Mouse (Mus musculus) E14TG2a.4 (cell line): ENCODE results near the gene Rars2.

Experiments used
- H3K27me3 ChIP-seq: 2 replicates; pipeline ENCODE4 v1.6.1; 2014; ENCODE audit warnings: low read length, control low read depth; ENCODE audit not compliant: insufficient read depth
- H3K36me3 ChIP-seq: 2 replicates; pipeline ENCODE4 v1.6.1; 2014; ENCODE audit warnings: low read length, control low read depth; ENCODE audit not compliant: insufficient read depth
- H3K4me1 ChIP-seq: replicated peaks from 2 replicates; pipeline ENCODE4 v1.6.1; 2014; ENCODE audit warnings: low read depth, low read length, control low read depth
- H3K4me3 ChIP-seq: replicated peaks from 2 replicates; pipeline ENCODE4 v1.5.1; 2014; ENCODE audit warnings: mild to moderate bottlenecking, low read length
- H3K9me3 ChIP-seq: 2 replicates; pipeline ENCODE4 v1.6.1; 2014; ENCODE audit warnings: low read length, control low read depth
- CTCF ChIP-seq: conservative IDR thresholded peaks from 2 replicates; pipeline ENCODE4 v1.5.1; 2014; ENCODE audit warnings: low read length
- NANOG ChIP-seq: IDR thresholded peaks from 2 replicates; pipeline ENCODE4 v1.6.1; 2014; ENCODE audit warnings: borderline replicate concordance, low read length, mixed read lengths
- POU5F1 ChIP-seq: IDR thresholded peaks from 2 replicates; pipeline ENCODE4 v1.6.1; 2014; ENCODE audit warnings: low read length, borderline replicate concordance

Gene Rars2

DNA sequence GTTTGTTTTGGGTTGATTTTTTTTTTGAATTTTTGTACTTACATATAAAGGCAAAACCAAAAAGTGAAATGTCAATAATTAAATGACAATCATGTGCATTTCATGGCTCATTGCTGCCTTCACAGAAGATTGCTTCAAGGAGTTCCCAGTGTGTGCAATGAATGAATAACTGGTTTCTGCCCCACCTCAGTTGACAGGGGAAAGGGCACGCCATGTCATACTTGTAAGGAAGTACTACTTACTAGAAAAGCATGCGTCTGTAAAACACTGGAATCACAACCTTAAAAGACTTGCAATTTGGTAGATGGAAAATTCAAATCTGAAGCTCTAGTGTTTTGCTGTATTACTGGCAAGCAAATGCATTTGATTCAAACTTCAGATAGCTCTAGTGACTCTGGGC lies 44.3 kb downstream of the Rars2 start:
- Histone ChIP-seq H3K9me3 (no peaks in the 10 kb centered on the region), H3K36me3 (peaks cover 86% of the 10 kb centered on the region), H3K4me3 (no peak overlapping the region), H3K4me1 (peaks cover 11% of the 10 kb centered on the region), H3K27me3 (no peaks in the 10 kb centered on the region)
- TF ChIP-seq CTCF (no peak), NANOG (no peak), POU5F1 (no peak)

DNA sequence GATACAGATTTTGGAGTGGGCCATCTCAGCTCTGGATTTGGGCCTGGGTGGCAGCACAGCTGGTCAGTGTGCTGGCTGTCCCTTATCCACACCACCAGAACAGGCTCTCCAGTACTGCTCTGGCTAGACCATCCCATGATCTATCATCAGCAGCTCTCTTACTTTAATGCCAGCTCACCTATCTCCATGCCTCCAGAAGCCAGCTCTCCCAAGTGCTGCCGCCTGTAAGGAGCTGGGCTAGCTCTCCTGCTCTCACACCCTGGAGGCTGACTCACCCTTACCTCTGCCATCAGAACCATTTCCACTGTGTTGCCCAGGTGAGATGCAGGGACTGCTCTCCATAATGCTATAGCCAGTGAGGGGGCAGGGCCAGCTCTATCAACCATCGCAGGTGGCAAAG lies 46.8 kb downstream of the Rars2 start:
- peaks cover 7% of the 10 kb centered on the region for H3K4me1 ChIP-seq
- no peaks in the 10 kb centered on the region for H3K27me3 ChIP-seq
- H3K9me3 ChIP-seq = no peaks in the 10 kb centered on the region
- TF ChIP-seq CTCF (no peak), POU5F1 (no peak), NANOG (no peak)
- no peak overlapping the region for H3K4me3 ChIP-seq
- H3K36me3 ChIP-seq = peaks cover 85% of the 10 kb centered on the region

DNA sequence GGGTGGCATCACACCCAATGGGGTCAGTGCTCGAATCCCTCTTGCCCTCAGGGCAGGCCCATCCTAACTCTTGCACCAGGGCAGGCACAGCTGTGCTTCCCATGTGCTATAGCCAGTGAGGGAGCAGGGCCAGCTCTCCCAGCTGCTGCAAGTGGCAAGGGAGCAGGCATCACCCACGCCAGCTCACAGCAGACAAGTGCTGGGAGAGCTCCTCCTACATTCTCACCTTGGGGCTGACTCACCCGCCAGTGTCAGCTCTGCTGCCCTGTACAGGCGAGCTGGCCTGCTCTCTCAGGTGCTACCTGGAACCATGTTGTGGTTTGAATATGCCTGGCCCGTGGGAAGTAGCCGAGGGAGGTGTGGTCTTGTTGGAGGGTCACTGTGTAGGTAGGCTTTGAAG lies 47.2 kb downstream of the Rars2 start:
- Histone ChIP-seq H3K4me3 (no peak overlapping the region), H3K36me3 (peaks cover 85% of the 10 kb centered on the region), H3K27me3 (no peaks in the 10 kb centered on the region), H3K4me1 (peaks cover 7% of the 10 kb centered on the region), H3K9me3 (no peaks in the 10 kb centered on the region)
- no peak for TF ChIP-seq POU5F1
- no peak for TF ChIP-seq NANOG
- TF ChIP-seq CTCF = no peak

DNA sequence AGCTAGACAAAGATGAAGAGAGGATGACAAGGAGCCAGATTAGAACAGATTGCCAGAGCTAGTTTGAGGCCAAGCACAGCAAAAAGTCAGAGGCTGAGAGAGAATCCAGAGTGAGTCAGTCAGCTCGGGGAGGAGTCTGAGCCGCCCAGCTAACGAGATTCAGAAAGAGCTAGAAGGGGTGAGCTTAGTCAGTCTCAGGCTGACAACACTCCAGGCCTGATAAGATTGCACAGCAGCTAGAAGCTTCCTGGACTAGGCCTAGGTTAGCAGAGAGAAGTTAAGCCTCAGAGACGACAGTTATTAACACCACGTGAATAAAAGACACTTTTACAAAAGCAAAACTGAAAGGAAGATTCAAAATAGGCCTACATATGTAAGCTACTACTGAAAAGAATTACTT lies 53.2 kb downstream of the Rars2 start:
- Histone ChIP-seq H3K4me3 (no peak overlapping the region), H3K9me3 (no peaks in the 10 kb centered on the region), H3K27me3 (no peaks in the 10 kb centered on the region), H3K4me1 (peaks cover 4% of the 10 kb centered on the region; the same call in 1 of the 2 replicates), H3K36me3 (peaks cover 53% of the 10 kb centered on the region)
- TF ChIP-seq NANOG = no peak

DNA sequence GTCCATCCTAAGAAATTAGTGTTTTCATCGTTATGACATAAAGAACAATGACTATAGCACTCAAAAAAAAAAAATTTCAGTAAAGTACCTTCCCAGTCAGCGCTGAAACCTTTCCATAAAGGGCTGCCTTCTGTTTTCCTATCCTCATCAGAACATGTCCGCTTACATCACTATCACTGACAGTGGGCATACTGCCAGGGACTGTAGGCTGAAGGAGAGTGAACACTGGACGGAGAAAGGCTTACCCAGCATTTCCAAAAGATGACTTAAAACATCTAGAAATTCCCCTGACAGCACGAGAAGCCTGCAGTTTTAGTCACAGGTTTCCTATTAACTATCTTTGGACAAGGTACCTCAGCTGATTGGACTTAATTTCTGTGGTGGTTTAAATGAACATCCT lies 59.0 kb downstream of the Rars2 start:
- H3K9me3 ChIP-seq = no peaks in the 10 kb centered on the region
- peaks cover 9% of the 10 kb centered on the region for H3K4me1 ChIP-seq
- no peak for TF ChIP-seq CTCF
- no peak for TF ChIP-seq NANOG
- no peak for TF ChIP-seq POU5F1
- H3K4me3 ChIP-seq = no peak overlapping the region
- peaks cover 24% of the 10 kb centered on the region for H3K36me3 ChIP-seq
- no peaks in the 10 kb centered on the region for H3K27me3 ChIP-seq

DNA sequence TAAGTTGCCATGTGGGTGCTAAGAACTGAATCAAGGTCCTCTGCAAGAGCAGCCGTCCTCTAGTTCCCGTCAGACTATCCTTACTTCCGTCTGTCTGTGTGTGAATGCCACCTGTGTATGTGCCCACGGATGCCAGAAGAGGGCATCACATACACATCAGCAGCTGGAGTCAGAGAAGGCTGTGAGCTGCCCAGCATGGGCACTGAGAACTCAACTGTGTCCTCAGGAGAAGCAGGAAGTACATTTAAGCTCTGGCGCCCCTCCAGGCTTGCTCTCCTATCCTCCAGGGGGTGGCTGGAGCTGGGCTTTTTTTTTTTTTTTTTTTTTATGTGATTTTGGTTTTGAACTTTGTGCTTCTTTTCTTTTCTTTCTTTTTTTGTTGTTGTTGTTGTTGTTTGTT lies 65.8 kb downstream of the Rars2 start:
- Histone ChIP-seq H3K9me3 (no peaks in the 10 kb centered on the region), H3K4me1 (peaks cover 7% of the 10 kb centered on the region), H3K27me3 (no peaks in the 10 kb centered on the region), H3K4me3 (no peak overlapping the region), H3K36me3 (peaks cover 15% of the 10 kb centered on the region)
- TF ChIP-seq CTCF = no peak
- TF ChIP-seq POU5F1 = no peak
- no peak for TF ChIP-seq NANOG

DNA sequence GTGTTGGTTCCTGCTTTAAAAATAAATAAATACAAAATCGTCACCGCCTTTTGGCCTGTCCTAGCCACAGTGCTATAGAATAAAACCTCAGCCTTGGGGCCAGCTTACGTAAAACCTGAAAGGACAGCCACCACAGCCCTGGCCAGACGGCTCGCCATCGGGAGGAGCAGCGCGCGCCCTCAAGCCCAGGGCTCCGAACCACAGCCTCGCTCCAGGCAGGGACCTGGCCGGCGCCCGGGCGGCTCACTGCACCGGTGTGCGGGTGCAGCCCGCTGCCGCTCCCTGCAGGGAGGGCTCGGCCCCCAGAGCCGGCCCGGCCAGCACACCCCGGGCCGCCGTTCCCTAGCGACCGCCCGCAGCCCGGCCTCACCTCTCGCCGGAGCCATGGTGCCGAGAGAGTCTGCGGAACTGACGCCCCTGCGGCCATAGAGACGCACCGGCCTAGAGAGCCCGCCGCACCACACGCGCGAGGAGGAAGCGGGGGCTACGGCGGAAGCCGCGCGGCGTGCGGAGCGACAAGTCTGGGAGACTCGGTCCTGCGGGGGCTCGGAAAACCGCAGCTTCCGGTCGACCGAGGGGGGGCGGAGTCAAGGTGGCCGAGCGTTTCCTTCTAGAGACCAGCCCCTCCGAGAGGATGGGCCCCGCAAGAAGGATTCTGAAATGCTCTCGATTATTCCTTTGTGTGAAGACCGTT lies 72.3 kb downstream of the Rars2 start, which contains the start of gene Slc35a1:
Gene Slc35a1, minus strand, starts transcription at position 565 of the 694 bp plus-strand sequence.
- Histone ChIP-seq H3K36me3 (peaks cover 11% of the 10 kb centered on the region), H3K4me3 (peak within 1 kb of the TSS; percentile 95), H3K9me3 (no peaks in the 10 kb centered on the region), H3K27me3 (no peaks in the 10 kb centered on the region), H3K4me1 (peaks cover 17% of the 10 kb centered on the region)
- TF ChIP-seq POU5F1 = no peak
- no peak for TF ChIP-seq CTCF
- TF ChIP-seq NANOG = no peak

DNA sequence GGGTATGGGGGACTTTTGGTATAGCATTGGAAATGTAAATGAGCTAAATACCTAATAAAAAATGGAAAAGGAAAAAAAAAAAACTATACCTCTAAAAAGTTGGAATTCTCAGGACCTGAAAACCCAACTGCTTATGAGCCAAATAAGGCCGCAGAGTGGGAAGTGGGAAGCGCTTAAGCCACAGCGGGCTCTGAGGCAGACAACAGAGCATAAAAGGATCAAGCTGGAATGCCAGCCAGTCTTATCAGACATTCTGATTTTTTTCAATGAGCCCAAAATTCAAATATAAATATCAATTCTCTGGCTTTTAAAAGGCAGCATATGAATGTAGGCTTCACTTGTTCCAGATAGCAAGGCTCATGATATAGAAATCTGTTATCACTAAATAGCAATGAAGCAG lies 73.3 kb downstream of the Rars2 start:
- H3K4me3 ChIP-seq = no peak overlapping the region
- TF ChIP-seq CTCF (no peak), NANOG (no peak), POU5F1 (no peak)
- H3K36me3 ChIP-seq = peaks cover 1% of the 10 kb centered on the region
- H3K27me3 ChIP-seq = no peaks in the 10 kb centered on the region
- no peaks in the 10 kb centered on the region for H3K9me3 ChIP-seq
- peaks cover 17% of the 10 kb centered on the region for H3K4me1 ChIP-seq

DNA sequence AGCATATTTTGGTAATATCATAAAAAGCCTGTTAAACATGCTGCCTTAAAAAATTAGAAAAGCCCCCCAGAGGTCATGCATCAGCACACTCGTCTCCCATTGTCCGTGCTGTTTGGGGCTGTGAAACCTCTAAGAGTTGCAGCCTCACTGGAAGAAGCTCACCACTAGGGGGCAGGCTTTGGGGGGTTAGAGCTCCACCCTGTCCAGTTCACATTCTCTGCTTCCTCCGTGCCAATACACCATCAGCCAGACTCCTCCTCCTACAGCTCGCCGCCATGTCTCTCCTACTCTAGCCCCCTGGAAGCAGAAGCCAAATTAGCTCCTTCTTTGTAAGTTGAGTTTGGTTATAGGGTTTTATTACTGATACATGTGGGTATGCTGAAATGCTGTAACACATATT lies 86.8 kb downstream of the Rars2 start:
- no peak for TF ChIP-seq POU5F1
- peak; percentile 72 for TF ChIP-seq CTCF
- H3K9me3 ChIP-seq = no peaks in the 10 kb centered on the region
- no peaks in the 10 kb centered on the region for H3K4me1 ChIP-seq
- H3K27me3 ChIP-seq = no peaks in the 10 kb centered on the region; the same call in 1 of the 2 replicates
- no peak overlapping the region for H3K4me3 ChIP-seq
- no peaks in the 10 kb centered on the region for H3K36me3 ChIP-seq
